Mouse (Mus musculus): ENCODE results near the gene Mcrip1.

GRCm38 (mm10) chr11:120493351-120493750, 56.2 kb downstream of the Mcrip1 start:
- no peak for TF ChIP-seq CTCF (IDR thresholded peaks at IDR 0.05)
- TF ChIP-seq EP300 (IDR thresholded peaks at IDR 0.05) = no peak

Data from lung, postnatal 0 days (tissue).